Mouse (Mus musculus) neutrophil, adult 83 days (primary cell): ENCODE results near the gene Galnt14. TPM values are rescaled to one million over a fixed set of nuclear protein-coding genes. Genes with fewer than 3 reads are reported as not detected.

ENCODE experiments used
- total RNA-seq, 2 experiments: library from RNA; stranded (reverse); gene quantifications; one replicate each; pipeline ENCODE4 v1.2.4; 2023

The Galnt14 gene
- total RNA-seq, result under 1 TPM; 0.15 to 0.18 TPM

GRCm38 (mm10) chr17:73710042-73710911, at the start of gene Galnt14:
TSS of gene Galnt14 (minus strand) at chr17:73710453.

Other genes starting within 250 kb of the Galnt14 start
- gene Ehd3, start 93.7 kb upstream of the Galnt14 start, total RNA-seq, result under 1 TPM; 0.42 to 0.77 TPM
- gene Xdh, start 239.7 kb upstream of the Galnt14 start, total RNA-seq, result 100 to 1,000 TPM; 601 to 704 TPM